Mouse (Mus musculus): ENCODE results near the gene Arl11.

Arl11 gene

DNA sequence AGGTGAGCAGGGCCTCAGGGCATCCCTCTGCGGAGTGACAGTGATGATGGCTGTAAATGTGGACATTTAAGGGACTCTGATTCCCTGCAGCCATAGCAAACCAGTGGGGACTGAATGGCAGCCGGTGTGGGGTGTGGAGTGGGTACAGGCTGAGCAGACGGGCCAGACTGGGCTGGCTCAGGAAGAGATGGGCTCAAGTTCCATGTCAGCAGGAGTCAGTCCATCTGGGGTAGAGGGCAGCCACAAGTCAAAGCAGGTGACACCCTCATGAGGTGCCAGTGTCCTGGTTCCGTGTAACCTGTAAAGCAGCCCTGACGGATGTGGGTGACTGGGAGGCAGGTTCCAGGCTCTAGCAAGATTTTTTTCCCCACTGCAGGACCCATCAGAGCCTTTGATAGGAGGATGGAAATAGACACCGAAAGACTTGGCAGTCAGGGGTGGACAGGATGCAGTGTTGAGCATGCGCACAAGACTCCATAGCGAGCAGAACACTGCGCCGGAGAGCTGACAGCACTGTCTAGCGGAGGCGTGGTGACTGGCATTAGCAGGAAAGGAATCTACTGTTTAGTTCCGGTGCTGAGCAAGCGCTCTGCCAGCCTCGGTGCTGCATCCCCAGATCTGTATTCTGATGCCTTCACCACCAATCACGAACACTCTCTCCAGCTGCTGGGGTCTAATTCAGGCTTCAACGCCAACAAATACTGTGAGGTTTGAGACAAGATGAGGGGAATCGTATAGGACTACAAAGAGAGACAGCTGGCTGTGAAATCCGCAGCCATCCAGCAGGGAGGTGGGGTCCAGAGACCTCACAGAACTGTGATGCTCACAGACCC, 18.3 kb downstream of the Arl11 start:
- peak; percentile 83 to 91 for DNase-seq (ENCODE audit: low spot score in 2 of 2)

DNA sequence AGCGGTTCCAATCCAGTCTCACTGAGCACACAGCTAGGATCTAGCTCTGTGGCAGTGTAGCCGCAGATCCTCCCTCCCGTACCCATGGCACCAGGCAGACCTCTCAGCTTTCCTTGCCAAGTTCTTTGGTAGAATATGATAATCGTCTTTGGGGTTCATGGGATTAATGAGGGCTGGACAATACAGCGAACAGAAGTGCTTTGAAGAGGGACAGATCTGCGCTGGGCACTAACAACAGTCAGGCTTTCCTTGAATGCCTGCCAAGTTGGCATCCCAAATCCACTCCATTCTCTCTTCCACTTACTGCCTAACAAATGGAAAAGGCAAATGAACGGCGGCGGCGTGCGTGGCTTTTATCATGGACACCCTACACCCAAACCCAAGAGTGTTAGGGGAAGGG, 21.0 kb downstream of the Arl11 start:
- peak; percentile 32 to 52 for DNase-seq (ENCODE audit: low spot score in 2 of 2)

GRCm38 (mm10) chr14:61330996-61331561, 21.5 kb downstream of the Arl11 start:
- DNase-seq (ENCODE audit: low spot score in 2 of 2) = peak; percentile 22 to 75

- DNase-seq (ENCODE audit: low spot score in 2 of 2) = no peak
These were observed 29.8 kb downstream of the Arl11 start for GRCm38 (mm10) chr14:61339381-61339780.

GRCm38 (mm10) chr14:61344590-61344989, 35.0 kb downstream of the Arl11 start:
- no peak for DNase-seq (ENCODE audit: low spot score in 2 of 2)

DNA sequence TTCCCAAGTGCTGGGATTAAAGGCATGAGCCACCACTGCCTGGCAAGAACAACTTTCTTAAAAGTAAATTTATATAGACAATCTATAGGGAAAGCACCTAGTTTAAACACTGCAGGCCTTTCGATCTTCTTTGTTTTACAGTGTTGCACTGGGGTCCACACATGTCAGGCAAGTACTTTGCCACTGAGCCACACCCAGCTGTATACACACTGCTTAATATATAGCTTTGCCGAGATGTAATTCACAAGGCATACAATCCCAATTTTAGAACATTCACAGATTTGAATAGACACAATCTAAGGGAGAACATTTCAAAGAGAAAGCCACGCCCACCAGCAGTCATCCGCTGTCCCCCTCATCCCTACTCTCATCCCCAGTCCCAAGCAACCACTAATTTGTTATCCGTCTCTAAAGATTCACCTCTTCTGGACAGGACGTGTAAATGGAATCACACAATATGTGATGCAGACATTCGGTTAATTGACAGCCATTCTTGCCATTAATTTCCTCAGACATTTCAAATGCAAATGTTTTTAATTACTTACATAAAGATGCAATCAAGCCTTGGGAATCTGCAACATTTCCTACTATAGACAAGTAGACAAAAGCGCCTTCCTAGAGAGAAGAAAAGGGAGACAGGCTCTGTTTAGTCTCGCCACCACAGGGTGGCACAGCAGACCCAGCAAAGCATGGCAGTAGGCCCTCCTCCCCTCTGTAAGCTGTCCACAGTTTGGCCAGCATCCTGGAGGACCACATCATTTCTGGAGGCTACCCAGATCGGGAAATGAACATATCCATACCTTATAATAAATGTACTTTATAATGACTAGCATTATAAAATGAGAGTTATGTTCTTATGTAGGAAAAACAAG, 37.5 kb downstream of the Arl11 start:
- peak in 1 of 2 experiments; percentile 42 for DNase-seq (ENCODE audit: low spot score in 2 of 2)

DNA sequence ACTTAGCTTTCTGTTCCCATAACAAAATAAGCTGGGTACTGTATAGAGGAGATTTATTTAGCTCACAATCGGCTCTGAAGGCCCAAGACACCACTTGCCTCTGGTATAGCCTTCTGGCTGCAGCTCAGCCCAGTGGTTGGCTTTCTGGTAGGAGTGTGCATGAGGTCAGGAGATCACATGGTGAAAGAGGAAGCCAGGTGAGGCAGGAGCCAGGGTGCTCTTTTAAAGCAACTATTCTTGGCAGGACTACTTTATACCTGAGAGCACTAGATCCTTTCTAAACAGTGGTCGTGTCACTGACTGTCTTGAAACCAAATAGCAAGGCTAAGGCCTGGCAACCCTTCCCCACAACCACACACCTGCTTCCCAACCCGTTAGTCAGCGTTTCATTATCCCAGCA, 40.3 kb downstream of the Arl11 start:
- DNase-seq (ENCODE audit: low spot score in 2 of 2) = no peak

DNA sequence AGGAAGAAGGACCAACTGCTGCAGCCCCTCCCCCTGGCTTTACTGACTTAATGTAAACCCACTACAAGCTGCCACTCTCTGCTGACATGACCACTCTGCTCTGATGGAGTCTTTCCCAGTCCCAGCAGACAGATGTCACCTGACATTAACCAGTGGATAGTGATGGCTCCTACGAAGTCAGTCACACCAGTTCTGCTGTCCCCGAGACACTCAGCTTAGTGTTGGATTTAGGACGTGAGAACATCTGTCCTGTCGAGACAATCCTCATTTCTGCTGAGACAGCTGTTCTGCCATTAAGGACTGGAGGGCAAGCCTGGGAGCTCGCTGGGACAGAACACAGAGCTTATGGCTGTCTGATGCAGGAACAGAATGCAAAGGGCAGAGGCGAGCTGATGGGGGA, 41.3 kb downstream of the Arl11 start:
- DNase-seq (ENCODE audit: low spot score in 2 of 2) = no peak

GRCm38 (mm10) chr14:61354251-61355235, 45.0 kb downstream of the Arl11 start:
- DNase-seq (ENCODE audit: low spot score in 2 of 2) = no peak

DNA sequence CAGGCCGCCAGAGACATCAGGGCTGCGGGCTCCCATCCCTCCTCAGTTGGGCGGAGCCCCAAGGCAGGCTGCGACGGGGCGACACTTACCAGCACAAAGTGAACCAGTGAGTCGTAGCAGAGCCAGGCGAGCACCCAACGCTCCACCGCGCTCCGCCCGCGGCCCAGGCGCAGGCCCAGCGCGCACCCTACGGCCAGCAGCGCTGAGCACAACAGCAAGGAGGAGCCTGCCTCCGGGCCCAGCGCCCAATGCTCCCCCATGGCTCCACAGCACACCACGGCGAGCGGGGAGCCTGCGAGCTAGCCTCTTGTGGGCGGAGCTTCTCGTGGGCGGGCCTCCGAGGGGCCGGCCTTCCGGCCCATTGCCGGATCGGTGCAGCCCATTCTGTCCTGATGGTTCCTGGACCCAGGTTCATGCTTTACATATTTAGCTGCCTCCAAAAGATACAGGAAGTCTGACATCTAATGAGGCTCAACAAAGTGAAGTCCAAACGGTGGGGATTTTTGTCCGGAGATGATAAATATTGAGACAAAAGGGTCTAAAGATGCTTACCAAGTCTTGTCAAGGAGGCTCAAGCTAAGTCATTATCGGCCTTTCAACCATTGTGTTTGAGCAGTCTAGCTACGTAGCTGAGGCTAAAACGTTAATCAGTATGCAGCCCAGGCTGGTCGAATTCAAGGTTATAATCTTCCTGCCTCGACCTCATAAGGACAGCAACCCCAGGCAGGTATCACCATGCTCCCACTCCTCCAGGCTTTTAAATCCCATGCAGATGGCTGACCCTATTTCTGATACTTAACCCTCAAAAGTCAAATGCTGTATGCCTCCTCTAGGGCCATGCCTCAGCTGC, 50.8 kb downstream of the Arl11 start, which contains the start of gene Ebpl:
TSS of gene Ebpl (minus strand) at position 309 of the 850 bp plus-strand sequence.
- peak; percentile 71 to 91 for DNase-seq (ENCODE audit: low spot score in 2 of 2)

DNA sequence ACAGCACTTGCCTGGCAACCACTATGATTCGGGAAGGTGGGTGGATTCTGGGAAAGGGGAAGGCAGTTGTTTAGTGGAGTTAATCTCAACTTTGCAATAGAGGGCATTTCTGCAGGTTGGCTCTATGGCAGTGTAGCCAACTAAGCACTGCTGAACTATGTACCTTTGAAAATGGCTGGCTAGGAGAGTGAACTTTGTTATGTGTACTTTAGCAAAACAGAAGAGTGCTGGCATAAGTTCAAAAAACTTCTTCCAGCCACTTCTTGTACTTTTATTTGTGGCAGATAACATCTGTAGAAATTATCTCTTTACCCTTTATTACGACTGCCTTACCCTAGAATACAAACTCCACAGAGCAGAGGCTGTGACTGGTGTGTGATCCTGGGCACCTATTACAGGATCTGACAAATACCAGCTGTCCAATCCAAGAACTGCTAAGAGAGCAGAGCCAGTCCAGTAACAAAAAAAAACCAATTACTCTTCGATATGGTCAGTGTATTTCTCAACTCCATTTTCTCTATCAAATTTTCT, 51.5 kb downstream of the Arl11 start:
- DNase-seq (ENCODE audit: low spot score in 2 of 2) = no peak
